Mouse (Mus musculus) kidney, embryonic 15.5 days (tissue): ENCODE results near the gene Slc28a1. TPM values are rescaled to one million over a fixed set of nuclear protein-coding genes. Genes with fewer than 3 reads are reported as not detected.
"Not testable (repeated sequence)": the region's sequence is repeated elsewhere in the genome, so short reads cannot be mapped to it uniquely, and the experiment has no call there.

Experiments
- ATAC-seq: fragments of 200-750 bp; cut with Nextera tagmentation; replicated peaks from 2 replicates; pipeline ENCODE4 v1.8.0; 2017; ENCODE audit warnings: moderate TSS enrichment; ENCODE audit not compliant: low FRiP score
- H3K27ac ChIP-seq: fragments of 300-500 bp; sonication (generic); 2 replicates; pipeline ENCODE4 v1.5.1; 2015; ENCODE audit warnings: mild to moderate bottlenecking, inconsistent platforms
- H3K27me3 ChIP-seq: fragments of 300-500 bp; sonication (generic); 2 replicates; pipeline ENCODE4 v1.6.1; 2015; ENCODE audit warnings: inconsistent platforms
- H3K36me3 ChIP-seq: fragments of 300-500 bp; sonication (generic); 2 replicates; pipeline ENCODE4 v1.6.1; 2015; ENCODE audit warnings: inconsistent platforms
- H3K4me1 ChIP-seq: fragments of 300-500 bp; sonication (generic); 2 replicates; pipeline ENCODE4 v1.6.1; 2015; ENCODE audit warnings: inconsistent platforms
- H3K4me2 ChIP-seq: fragments of 300-500 bp; sonication (generic); 2 replicates; pipeline ENCODE4 v1.6.1; 2015; ENCODE audit warnings: moderate library complexity, mild to moderate bottlenecking, inconsistent platforms
- H3K4me3 ChIP-seq: fragments of 300-500 bp; sonication (generic); replicated peaks from 2 replicates; pipeline ENCODE4 v1.5.1; 2015; ENCODE audit warnings: mild to moderate bottlenecking, inconsistent platforms
- H3K9ac ChIP-seq: fragments of 300-500 bp; sonication (generic); 2 replicates; pipeline ENCODE4 v1.6.1; 2015; ENCODE audit warnings: mild to moderate bottlenecking, inconsistent platforms
- H3K9me3 ChIP-seq: fragments of 300-500 bp; sonication (generic); replicated peaks from 2 replicates; pipeline ENCODE4 v1.6.1; 2016; ENCODE audit warnings: inconsistent platforms
- WGBS: fragments of 180-500 bp; shearing (Covaris S2); methylation state at CpG from one replicate; pipeline ENCODE4 v1.1.7; 2015; ENCODE audit warnings: mixed read lengths; 5-methylcytosine and 5-hydroxymethylcytosine counted together
- polyA plus RNA-seq: library from polyadenylated mRNA; unstranded; fragments of >200 nt; fragmentation: Nextera tagmentation; extraction: Ambion mirVana; gene quantifications from 2 replicates; pipeline ENCODE4 v1.2.1, GENCODE M21; 2015

The Slc28a1 gene
- polyA plus RNA-seq, 1 experiment from 2014 or later, result 0.13 TPM

DNA sequence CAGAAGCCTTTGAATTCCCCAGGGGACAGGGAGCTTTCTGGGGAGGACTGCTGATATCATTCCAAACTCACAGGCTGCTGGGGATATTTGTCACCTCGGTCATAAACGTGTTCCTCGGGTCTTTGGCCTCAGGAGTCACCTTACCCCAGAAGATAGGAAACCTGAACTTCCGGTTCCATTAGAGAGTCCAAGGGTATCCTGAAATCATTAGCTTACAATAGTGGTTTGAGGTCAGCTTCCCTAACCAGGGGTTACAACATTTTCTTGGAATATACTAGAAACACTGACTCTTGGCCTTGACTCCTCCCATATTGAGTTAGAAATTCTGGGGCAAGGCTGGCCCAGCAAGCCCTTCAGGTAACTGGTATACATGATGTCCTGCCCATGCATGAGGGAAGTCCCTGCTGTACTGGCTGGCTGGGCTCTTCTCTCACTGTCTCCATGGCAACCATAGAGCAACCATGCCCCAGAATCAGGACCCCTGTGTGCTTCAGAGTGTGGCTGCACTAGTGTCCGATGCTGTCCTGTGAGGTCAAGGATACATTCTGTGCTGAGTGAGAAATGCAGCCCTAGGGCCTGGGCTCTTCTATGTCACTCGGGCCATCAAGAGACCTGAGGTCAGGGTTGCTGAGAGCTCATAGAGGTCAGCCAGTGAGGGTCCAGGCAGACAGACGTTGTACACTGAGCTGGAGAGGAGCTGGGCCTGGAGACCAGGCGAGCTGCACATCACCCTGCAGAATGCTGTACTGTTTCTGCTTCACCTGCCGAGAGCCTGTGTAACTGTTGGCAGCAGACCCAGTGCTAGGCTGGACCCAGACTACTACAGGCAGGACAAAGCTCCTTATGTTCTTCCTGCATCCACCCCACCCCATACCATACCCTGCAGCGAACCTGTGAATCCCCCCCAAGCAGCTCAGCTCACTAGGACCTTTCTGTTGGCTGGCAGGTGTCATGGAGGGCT lies 10.9 kb downstream of the Slc28a1 start:
- no peak overlapping the region for H3K27ac ChIP-seq
- 44% methylated on average over 10 of the region's 10 CpGs for WGBS
- H3K4me2 ChIP-seq, result no peak overlapping the region
- H3K9me3 ChIP-seq, result no peaks in the 10 kb centered on the region
- peaks cover 25% of the 10 kb centered on the region for H3K4me1 ChIP-seq
- H3K4me3 ChIP-seq, result no peak overlapping the region
- no peaks in the 10 kb centered on the region for H3K27me3 ChIP-seq
- H3K9ac ChIP-seq, result no peak overlapping the region
- H3K36me3 ChIP-seq, result no peaks in the 10 kb centered on the region
- ATAC-seq, result 0 out of 2 replicates have a peak, but pooled peaks have one; percentile 31

DNA sequence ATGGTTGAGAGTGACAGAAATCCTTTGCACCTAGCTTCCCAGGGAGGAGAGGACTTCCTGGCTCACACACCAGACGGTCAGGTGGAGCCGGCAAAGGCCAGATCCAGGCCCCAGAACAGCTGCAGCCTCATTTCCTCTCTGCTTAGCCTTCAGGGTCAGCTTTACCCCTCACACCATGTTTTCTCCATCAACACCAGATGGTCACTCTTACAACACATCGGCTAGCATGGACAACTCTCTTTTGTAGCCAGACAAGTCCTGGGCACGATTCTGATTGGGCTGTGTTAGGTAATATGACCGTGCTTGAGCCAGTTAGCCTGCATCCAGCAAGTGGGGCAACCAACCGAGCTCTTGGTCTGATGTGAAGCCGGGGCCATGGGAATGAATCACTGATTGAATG lies 17.3 kb downstream of the Slc28a1 start:
- WGBS, result 47% methylated on average over 7 of the region's 7 CpGs
- no peaks in the 10 kb centered on the region for H3K27me3 ChIP-seq
- H3K9ac ChIP-seq, result no peak overlapping the region

DNA sequence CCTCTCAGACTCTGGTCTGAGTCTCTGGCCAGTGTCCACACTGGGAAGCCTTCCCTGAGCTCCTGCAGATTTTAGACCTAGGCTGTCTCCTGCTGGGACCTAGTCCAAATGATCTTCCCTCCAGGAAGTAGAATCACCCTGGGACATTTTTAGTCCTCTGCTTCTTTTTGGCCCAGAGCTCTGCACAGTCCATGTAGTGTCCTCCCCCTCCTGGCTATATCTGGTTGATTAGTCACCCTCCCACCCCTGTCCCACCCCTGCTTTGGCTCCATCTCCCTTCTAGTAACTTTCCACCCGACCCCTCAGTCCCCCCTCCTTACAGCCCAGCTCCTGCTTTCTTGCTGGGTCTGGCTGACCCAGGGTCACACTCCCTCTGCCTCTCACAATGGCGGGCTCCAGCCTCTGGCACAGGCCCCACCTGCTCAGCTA lies 18.3 kb downstream of the Slc28a1 start:
- WGBS, result 9% methylated on average over 2 of the region's 2 CpGs
- ATAC-seq, result peak; percentile 74
- no peak overlapping the region for H3K9ac ChIP-seq

More for the DNA sequence above, 17.3 kb downstream of the Slc28a1 start:
- no peak overlapping the region for H3K4me2 ChIP-seq
- H3K4me3 ChIP-seq, result no peak overlapping the region
- no peak for ATAC-seq
- H3K36me3 ChIP-seq, result no peaks in the 10 kb centered on the region
- peaks cover 41% of the 10 kb centered on the region for H3K4me1 ChIP-seq
- no peaks in the 10 kb centered on the region for H3K9me3 ChIP-seq
- peak overlapping the region; percentile 41; the same call in 1 of the 2 replicates for H3K27ac ChIP-seq

DNA sequence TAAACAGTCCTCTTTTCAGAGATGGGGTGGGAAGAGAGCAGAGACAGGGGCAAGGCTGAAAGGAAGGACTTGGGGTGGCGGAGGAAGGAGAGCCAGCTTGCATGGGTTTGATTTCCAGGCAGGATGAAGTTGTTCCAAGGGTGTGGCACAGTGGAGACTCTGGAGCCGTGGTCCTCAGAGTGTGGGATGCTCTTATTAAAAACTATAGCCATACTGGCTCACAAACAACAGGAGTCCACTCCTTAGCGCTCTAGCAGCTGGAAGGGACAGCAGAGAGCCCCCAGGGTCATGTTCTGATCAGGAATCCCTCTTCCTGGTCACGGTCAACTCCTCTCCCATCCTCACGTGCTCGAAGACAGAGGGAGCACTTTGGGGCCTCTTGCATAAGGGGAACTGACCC lies 18.8 kb downstream of the Slc28a1 start:
- WGBS, result 49% methylated on average over 6 of the region's 6 CpGs
- ATAC-seq, result no peak

More for the DNA sequence above, 18.3 kb downstream of the Slc28a1 start:
- Histone ChIP-seq H3K9me3 (no peaks in the 10 kb centered on the region), H3K4me3 (no peak overlapping the region), H3K4me2 (no peak overlapping the region), H3K36me3 (no peaks in the 10 kb centered on the region), H3K27me3 (no peaks in the 10 kb centered on the region), H3K27ac (peak overlapping the region; percentile 52), H3K4me1 (peaks cover 41% of the 10 kb centered on the region)

DNA sequence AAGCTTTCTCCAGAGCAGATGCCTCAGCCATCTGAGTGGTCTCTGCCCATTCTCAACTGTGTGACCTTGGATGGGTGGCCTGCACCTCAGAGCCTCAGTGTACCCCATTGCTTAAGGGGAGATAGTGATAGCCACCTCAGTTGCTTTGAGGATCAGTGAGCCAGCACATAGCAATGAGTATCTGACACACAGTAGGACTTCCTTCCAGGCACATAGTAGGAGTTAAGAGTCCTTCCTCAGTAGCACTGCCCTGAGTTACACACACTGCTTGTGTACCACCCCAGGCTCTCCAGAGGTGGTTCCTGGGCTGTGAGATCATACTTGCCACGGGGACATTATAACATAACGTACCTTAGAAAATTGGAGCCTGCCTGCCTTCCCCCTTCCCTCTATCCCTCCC lies 19.3 kb downstream of the Slc28a1 start:
- H3K4me1 ChIP-seq, result peaks cover 41% of the 10 kb centered on the region

More for the DNA sequence above, 18.8 kb downstream of the Slc28a1 start:
- no peak overlapping the region for H3K4me3 ChIP-seq
- no peaks in the 10 kb centered on the region for H3K27me3 ChIP-seq
- H3K36me3 ChIP-seq, result no peaks in the 10 kb centered on the region
- H3K4me1 ChIP-seq, result peaks cover 41% of the 10 kb centered on the region
- H3K9ac ChIP-seq, result no peak overlapping the region
- no peak overlapping the region for H3K4me2 ChIP-seq
- peak overlapping the region; percentile 52 for H3K27ac ChIP-seq
- no peaks in the 10 kb centered on the region for H3K9me3 ChIP-seq

DNA sequence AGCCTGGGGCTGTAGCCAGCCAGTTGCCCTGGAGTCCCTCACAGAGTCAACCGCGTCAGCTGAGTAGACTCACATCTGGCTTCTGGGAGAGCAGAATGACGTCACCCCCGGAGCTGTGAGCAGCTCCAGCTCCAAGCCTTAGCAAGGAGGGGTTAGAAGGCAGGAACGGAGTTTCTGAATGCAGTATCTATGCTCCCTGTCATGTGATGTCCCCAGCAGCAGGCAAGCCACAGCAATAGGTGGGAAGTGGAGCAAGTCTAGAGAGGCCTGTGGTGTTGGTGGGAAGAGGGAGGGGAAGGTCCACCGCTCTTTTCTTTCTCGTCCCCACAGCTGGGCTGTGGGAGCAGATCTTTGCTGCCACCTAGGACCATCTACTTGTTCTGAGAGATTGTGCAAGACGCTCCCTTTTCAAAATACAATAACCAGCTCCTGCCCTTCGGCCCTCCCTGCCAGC lies 20.0 kb downstream of the Slc28a1 start:
- peaks cover 41% of the 10 kb centered on the region for H3K4me1 ChIP-seq
- no peaks in the 10 kb centered on the region for H3K27me3 ChIP-seq
- peak overlapping the region; percentile 27; the same call in 1 of the 2 replicates for H3K27ac ChIP-seq
- 10% methylated on average over 9 of the region's 9 CpGs for WGBS
- H3K36me3 ChIP-seq, result no peaks in the 10 kb centered on the region
- peak overlapping the region; percentile 54 for H3K4me2 ChIP-seq
- 0 out of 2 replicates have a peak overlapping the region, but pooled peaks have one; percentile 2 for H3K9ac ChIP-seq
- ATAC-seq, result peak; percentile 75
- peak overlapping the region; percentile 16; the same call in 1 of the 2 replicates for H3K4me3 ChIP-seq
- H3K9me3 ChIP-seq, result no peaks in the 10 kb centered on the region

More for the DNA sequence above, 19.3 kb downstream of the Slc28a1 start:
- Histone ChIP-seq H3K4me3 (no peak overlapping the region), H3K9ac (no peak overlapping the region), H3K36me3 (no peaks in the 10 kb centered on the region), H3K9me3 (no peaks in the 10 kb centered on the region), H3K27me3 (no peaks in the 10 kb centered on the region), H3K27ac (peak overlapping the region; percentile 52), H3K4me2 (no peak overlapping the region)
- 71% methylated on average over 2 of the region's 2 CpGs for WGBS
- no peak for ATAC-seq

DNA sequence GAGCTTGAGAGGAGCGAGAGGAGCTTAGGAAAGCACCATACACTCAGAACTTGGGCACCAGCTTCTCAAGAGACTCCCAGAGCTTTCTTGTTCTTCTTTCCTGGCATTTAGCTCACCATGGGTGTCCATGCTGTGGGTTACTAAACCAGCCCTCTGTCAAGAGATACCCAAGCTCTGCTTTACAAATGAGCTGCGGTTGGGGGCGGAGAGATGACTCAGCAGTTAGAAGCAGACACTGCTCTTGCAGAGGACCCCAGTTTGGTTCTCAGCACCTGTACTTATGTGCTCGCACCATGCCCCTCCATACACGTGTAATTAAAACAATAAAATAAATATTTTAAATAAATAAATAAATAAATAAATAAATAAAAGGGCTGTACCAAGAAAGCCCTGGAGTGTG lies 22.7 kb downstream of the Slc28a1 start:
- Histone ChIP-seq H3K36me3 (no peaks in the 10 kb centered on the region), H3K4me3 (no peak overlapping the region), H3K9ac (no peak overlapping the region), H3K4me1 (peaks cover 29% of the 10 kb centered on the region), H3K9me3 (no peaks in the 10 kb centered on the region), H3K27ac (no peak overlapping the region), H3K27me3 (no peaks in the 10 kb centered on the region), H3K4me2 (no peak overlapping the region)
- WGBS, result 83% methylated on average over 5 of the region's 5 CpGs
- no peak for ATAC-seq

DNA sequence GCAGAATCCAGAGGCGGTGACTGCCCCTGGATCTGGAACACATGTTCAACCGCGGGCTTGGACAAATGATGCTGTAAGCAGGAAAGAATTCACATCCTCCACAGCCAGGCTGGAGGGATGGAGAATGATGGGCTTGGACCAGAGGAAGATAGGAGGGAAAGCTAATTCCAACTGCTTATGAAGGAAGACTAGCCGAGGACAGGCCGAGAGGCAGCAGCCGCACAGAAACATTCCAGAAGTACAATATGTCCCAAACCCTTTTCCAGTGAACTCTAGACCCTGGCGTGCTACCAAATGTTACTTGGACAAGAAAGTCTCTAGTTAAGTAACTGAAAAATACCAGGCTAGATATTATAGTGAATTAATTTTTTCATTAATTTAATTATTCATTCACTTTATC lies 24.5 kb downstream of the Slc28a1 start:
- Histone ChIP-seq H3K9ac (no peak overlapping the region), H3K4me2 (no peak overlapping the region), H3K27ac (no peak overlapping the region), H3K27me3 (no peaks in the 10 kb centered on the region), H3K4me3 (no peak overlapping the region), H3K4me1 (peaks cover 11% of the 10 kb centered on the region), H3K36me3 (no peaks in the 10 kb centered on the region), H3K9me3 (no peaks in the 10 kb centered on the region)
- no peak for ATAC-seq
- 70% methylated on average over 7 of the region's 7 CpGs for WGBS

DNA sequence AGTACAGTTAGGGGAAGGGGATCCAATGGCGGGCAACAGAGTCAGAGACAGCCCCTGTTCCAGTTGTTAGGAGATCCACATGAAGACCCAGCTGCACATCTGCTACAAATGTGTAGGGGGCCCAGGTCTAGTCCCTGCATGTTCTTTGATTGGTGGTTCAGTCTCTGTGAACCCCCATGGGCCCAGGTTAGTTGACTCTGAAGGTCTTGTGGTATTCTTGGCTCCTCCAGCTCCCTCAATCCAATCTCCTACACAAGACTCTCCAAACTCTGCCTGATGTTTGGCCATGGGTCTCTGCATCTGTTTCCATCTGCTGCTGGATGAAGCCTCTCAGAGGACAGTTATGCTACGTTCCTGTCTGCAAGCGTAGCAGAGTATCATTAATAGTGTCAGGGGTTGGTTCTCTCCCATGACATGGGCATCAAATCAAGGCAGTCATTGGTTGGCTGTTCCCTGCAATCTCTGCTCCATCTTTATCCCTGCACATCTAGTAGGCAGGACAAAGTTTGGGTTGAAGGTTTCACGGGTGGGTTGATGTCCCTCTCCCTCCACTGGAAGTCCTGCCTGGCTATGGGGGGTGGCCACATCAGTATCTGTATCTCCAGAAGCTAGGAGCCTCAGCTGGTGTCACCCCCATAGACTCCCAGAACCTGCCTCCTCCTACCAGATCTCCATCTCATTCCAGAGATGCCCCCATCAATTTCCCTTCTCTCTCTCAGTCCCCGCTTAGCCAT lies 25.2 kb downstream of the Slc28a1 start:
- Histone ChIP-seq H3K4me1 (peaks cover 5% of the 10 kb centered on the region), H3K9ac (no peak overlapping the region), H3K27ac (no peak overlapping the region), H3K4me3 (no peak overlapping the region), H3K27me3 (no peaks in the 10 kb centered on the region), H3K4me2 (no peak overlapping the region), H3K36me3 (no peaks in the 10 kb centered on the region), H3K9me3 (no peaks in the 10 kb centered on the region)
- no peak for ATAC-seq
- WGBS, result 84% methylated on average over 5 of the region's 5 CpGs

DNA sequence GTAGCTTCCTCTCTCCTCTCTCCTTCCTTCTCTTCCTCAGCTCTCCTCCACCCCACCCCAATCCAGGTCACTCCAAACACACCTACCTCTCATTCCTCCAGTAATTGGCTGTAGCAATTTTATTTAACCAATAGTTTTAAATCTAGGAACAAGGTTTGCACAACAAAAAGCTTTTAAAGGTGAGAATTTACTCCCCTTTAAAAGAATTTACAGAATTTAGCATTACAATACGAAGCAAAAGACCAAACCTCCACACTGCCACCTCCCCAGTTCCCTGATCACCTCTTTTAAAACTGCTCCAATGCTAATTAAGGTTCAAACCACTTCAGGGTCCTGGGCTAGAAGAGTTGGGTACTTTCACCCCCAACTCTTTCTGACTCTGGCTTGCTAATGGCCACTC lies 26.9 kb downstream of the Slc28a1 start:
- Histone ChIP-seq H3K27ac (no peak overlapping the region), H3K9me3 (no peaks in the 10 kb centered on the region), H3K4me2 (no peak overlapping the region), H3K9ac (no peak overlapping the region), H3K36me3 (no peaks in the 10 kb centered on the region), H3K4me1 (no peaks in the 10 kb centered on the region), H3K4me3 (no peak overlapping the region), H3K27me3 (no peaks in the 10 kb centered on the region)
- no peak for ATAC-seq
- WGBS, result 69% methylated on average over 1 of the region's 1 CpGs

DNA sequence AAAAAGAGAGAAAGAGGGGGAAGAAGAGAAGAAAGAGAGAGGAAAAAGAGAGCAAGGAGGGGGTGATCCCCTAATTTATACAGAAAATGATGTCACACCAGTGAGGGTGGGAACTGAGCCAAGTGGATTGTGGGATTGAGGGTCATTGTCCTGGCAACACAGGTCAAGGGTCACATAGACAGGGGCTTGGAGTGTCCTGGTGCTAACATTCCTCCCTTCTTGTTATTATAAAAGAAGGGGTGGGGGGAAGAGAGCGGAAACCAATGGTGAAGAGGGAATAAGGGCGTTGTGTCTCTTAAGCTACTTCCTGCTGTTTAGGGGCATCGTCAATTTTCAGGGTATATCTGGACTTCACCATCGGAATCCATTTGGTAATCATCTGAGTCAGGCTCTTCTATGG lies 28.5 kb downstream of the Slc28a1 start:
- H3K27ac ChIP-seq, H3K9ac ChIP-seq, H3K36me3 ChIP-seq, ATAC-seq, H3K4me3 ChIP-seq, H3K9me3 ChIP-seq, H3K27me3 ChIP-seq, H3K4me1 ChIP-seq, H3K4me2 ChIP-seq: not testable (repeated sequence)
- WGBS, result 61% methylated on average over 4 of the region's 4 CpGs

DNA sequence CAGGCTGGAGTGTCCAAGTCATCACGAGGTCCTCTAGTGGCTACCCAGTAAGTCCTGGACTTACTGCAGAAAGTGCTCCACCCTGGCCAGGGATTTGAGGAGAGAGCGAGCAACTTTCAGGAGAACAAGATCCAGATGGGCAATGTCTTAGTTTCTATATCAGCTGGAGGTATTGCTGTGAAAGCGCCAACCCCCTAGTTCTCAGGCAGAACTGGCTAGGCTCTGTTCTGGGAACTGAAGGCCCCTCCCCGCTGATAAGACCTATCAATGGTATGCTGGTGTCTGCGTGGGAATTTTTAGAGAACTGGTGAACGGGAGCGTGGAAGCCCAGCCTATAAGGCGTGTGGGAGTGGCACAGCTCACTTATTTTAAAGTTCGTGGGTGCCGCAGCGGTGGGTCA lies 35.2 kb downstream of the Slc28a1 start:
- no peak for ATAC-seq
- H3K9ac ChIP-seq, result no peak overlapping the region
- H3K4me2 ChIP-seq, result no peak overlapping the region
- H3K9me3 ChIP-seq, result no peaks in the 10 kb centered on the region
- no peak overlapping the region for H3K27ac ChIP-seq
- H3K36me3 ChIP-seq, result no peaks in the 10 kb centered on the region
- H3K4me1 ChIP-seq, result no peaks in the 10 kb centered on the region
- H3K27me3 ChIP-seq, result no peaks in the 10 kb centered on the region
- WGBS, result 88% methylated on average over 11 of the region's 11 CpGs
- no peak overlapping the region for H3K4me3 ChIP-seq
